Mouse (Mus musculus) urinary bladder, postnatal 10 days (tissue): ENCODE data around the gene Gsk3a.

Source experiments
- DNase-seq: peaks from one replicate; pipeline ENCODE4 v3.0.0; 2022; ENCODE audit warnings: low spot score

Gene Gsk3a

DNA sequence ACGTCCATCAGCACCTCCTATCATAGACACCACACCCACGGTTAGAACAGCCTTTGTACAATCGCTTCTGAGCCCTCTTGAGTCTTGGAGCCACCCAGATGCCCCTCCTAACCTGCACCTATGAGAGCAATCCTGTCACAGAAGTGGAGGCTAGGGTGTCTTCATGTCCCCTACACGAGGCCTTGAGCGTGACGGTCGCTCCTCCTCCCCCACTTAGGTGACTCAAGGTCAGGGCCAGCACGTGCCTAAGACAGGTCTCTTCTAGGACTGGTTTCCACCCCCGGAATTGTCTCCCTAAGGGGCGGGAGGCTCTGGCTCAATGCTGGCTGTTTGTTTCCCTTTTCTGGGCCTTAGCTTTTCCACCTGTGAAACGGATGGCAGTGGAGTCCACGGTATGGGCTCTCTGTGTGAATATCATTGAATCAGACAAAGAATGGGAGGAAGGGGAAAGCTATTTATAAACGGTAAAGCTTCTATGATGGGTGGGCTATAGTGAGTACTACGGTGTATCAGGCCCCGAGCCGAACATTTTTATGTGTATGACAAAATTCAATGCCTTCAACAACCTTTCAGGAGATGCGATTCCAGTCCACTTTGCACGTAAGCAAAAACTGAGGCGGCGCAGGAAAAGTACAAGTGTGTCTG is 17.1 kb downstream of the Gsk3a start, which contains the start of gene Dedd2:
Dedd2 (minus strand) TSS at position 159 of the 645 bp plus-strand sequence.
- no peak for DNase-seq

DNA sequence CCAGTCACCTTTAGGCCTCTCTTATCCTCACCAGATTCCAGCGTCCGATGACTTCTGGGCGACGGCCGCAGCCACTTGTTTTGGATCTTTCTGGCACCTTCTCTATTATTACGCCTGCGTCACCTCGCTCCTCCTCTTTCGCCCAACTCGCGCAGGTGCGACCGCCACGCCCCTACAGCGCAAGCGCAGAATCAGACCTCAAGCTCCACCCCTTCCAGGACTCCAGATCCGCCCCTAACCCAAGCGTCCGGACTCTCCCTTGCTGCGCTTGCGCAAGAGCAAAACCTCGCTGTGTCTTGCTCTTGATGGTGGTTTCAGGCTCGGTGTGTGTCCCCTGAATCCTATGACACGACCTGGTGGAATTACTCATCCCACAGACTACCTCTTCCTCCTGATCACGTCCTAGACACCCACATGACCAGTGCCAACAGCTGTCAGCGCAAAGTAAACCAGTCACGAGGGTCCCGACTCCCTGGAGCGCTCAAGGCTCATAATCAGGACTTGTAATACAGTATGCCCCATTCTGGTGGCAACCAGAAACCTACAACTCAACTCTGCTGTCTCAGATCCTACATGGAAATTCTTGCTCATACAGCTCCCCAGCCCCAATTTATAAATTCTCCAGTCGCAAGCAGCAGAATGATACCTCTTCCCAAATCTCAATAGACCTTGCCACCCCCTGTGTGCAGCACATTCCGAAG is 17.7 kb downstream of the Gsk3a start:
- DNase-seq: peak; percentile 77

DNA sequence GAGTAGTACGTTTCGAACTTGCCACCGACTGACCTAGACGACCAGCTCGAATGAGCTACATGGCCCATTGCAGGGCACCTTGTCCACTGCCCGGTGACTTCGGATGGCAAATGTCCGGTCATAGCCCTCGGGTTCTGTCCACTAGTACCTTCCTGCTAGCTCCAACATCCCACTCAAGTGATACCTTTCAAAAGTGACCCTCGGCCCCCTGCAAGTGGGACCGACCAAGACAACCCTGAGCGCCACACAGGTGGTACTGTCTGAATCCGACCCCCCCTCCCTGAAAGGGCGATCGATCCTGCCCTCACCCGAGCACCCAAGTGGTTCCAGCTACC is 18.3 kb downstream of the Gsk3a start:
- no peak for DNase-seq

DNA sequence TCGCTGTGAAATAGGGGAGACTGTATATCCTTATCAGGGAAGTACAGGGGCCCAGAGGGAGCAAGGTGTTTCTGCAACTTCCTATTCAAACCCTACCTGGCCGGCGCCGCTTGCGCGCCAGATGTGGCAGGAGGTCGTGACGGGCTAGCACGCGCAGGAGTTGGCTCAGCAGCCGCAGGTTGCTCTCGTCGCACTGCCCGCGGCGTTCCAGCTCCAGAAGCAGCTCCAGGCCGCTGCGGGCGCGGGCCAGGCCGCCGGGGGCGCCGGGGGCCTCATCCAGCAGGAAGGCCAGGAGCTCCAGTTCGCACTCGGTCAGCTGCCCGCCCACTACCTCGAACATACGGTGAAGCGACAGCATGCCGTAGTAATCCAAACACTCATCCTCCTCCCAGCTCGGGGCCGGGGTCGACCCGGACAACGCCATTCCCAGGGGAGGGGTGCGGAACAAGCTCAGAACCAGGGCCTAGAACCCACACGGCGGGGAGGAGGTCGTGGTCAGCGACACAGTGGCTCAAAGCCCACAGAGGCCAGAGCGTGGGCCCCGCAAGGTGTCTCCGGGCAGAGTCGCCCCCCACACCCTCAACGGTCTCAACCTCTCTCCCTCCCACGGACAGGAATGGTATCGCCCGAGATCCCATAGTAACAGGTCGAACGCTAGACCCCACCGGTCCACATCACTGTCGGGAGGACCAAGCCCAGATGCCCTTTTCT is 18.8 kb downstream of the Gsk3a start:
- DNase-seq: no peak

GRCm38 (mm10) chr7:25217653-25218395 is 19.8 kb downstream of the Gsk3a start:
- DNase-seq: no peak

DNA sequence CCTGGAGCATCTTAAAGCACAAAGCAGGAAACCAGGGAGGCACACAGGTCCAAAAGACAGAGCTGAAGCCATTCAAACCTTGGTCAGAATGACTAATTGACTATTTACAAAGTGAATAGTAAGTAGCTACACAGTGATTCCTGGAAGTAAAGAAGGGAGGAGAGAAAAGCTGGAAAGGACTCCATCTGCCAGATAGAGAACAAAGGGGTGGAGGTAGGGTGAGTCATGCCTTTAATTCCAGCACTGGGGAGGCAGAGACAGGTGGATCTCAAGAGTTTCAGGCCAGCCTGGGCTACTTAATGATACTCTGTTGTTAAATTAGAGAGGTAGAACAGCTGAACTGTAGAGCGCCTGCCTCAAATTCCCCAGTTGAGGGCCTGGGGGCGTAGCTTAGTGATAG is 23.5 kb downstream of the Gsk3a start:
- no peak for DNase-seq

GRCm38 (mm10) chr7:25213099-25213498 is 24.6 kb downstream of the Gsk3a start:
- DNase-seq: no peak

DNA sequence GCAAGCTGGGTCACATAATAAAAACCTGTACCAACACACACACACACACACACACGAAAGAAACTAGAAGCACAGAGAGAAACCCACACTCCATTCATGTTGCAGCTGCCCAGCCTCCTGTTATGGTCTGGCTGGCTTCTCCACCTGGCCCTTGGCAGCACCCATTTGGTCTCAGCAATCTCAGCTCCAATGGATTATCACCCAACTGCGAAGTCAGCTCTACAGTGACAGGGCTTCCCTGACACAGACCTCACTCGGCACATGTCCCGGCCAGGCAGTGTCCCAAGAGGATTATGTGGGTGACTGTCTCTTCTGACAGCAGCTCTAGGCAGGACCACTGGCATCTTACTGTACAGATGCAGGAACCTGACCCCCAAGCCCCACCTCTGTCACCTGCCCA is 27.2 kb downstream of the Gsk3a start:
- no peak for DNase-seq

DNA sequence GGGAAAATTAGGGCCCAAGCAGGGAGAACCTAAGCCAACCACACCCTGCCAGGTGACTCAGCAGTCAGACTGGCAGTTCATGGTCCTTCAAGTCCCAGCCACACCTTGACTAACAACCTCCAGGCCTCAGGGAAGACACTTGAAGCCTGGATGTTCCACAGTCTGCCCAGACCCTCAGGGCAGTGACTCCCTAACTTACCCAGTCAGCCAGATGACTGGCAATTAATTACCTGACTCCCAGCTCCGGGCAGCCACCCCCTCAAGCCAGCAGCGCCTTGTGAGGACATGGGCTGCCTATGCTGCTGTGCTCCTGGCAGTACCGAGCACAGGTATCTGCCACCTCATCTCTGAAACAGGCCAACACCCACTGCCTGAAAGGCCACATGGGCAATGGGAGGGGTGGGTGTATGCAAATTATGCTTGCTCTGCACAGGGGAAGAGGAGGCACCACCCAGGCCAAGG is 28.5 kb downstream of the Gsk3a start:
- no peak for DNase-seq

DNA sequence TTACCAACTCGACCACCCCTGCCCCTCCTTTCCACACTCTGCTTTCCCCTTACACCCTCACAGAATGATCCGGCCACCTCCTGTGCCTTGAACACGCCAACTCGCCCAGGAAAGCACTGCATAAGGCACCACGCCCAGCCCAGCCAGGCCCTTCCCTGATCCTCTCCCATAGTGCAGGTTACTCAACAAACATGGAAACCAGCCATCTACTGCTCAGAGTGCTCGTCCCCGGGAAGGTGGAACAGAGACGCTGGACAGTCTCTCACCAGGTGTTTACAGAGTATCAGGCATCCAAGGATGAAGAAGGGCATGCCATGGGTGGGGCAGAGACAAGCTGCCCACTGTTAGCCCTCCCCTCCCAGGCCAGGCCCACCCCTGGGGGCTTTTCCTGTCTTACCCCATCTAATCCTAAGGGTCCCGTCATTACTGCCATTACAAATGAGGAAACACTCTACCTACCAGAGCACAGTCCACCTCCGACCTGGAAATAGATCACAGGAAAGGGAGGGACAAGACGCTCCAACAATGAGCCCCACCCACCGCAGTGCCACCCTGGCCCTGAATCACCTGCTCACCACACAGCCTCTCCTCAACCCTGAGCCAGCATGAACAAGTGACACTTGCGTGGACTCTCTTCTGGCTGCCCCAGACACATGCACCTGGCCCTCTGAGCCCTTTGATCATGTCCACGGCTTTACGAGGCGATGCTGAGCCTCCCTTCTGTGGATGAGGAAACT is 31.4 kb downstream of the Gsk3a start:
- DNase-seq: no peak

- no peak for DNase-seq
Observed at GRCm38 (mm10) chr7:25205355-25206093, 32.1 kb downstream of the Gsk3a start.

GRCm38 (mm10) chr7:25203624-25204023 is 34.0 kb downstream of the Gsk3a start:
- DNase-seq: no peak

DNA sequence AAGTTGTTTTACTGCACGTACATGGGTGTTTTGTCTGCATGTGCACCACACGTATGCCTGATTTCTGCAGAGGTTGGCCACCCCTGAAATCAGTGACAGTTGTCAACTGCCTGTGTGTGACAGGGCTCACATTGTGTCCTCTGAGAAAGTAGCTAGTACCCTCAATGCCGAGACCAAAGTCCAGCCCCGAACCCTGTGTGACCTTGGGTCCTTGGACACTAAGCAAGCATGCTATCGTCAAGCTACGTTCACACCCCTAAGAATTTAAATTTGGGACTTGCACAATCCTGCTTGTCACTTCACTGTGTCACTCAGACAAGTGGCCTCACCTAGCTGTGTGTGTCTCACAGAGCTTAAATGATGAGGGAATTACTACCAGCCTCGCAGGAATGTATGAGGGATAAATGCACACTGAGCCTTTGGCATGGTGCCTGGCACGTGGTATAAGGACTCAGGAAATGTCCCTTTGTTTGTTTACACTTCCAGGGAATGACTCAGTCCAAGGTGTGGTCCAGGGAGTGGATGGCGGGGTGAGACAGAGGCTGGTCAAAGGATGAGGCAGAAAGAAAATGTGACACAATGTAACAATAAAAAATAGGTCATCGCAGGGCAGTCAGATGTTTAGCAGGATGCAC is 40.1 kb downstream of the Gsk3a start:
- no peak for DNase-seq

DNA sequence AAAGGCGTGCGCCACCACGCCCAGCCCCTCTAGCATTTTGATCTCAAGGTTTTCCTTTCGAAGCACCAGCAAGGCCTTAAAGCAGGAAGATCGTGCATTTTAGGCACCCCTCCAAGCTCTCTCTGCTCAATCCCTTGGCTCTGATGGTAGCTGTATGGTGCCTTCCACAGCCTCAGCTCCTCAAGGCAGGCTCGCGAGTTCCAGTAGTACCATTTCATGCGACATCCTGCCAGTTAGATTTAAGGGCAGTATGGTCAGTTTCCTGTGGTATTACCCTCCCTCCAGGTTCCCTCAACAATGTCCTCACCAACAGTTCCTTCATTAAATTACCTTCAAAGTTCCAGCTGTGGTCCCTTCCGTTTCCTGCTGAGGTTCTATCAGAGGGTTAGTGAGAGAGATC is 41.5 kb downstream of the Gsk3a start:
- no peak for DNase-seq

GRCm38 (mm10) chr7:25195148-25195547 is 42.5 kb downstream of the Gsk3a start:
- DNase-seq: no peak

DNA sequence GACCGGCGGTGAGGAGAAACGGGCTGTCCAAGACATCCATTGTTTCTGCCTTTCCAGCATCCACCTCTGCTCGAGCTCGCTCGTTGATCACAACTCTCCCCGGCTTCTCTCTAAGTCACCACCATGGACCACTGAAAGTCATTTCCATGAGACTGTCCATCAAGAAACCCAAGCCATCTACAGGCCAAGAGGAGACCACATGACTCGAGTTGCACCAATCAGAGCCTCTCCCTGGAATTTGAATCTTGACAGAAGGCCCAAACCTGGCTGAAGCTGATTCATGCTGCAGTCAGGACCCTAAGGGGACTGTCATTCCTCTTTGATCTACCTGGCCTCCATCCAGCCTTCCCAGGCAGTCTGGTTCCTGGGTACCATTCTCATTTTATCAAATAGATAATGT is 45.5 kb downstream of the Gsk3a start:
- no peak for DNase-seq

DNA sequence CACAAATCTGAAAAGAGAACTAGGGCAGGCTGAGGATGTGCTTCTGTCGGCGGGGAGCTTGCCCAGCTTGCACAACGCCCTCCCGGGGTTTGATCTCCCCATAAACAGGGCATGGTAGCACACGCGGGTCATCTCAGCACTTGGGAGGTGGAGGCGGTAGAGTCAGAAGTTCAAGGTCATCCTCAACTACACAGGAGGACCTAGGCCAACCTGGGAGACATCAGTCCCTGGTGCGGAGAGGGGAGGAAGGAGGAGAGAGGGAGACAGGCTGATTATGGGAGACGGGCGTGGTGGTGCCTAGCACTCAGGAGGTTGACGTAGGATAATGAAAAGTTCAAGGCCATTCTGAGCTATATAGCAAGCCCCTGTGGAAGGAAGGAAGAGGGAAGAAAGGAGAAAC is 46.8 kb downstream of the Gsk3a start:
- no peak for DNase-seq

DNA sequence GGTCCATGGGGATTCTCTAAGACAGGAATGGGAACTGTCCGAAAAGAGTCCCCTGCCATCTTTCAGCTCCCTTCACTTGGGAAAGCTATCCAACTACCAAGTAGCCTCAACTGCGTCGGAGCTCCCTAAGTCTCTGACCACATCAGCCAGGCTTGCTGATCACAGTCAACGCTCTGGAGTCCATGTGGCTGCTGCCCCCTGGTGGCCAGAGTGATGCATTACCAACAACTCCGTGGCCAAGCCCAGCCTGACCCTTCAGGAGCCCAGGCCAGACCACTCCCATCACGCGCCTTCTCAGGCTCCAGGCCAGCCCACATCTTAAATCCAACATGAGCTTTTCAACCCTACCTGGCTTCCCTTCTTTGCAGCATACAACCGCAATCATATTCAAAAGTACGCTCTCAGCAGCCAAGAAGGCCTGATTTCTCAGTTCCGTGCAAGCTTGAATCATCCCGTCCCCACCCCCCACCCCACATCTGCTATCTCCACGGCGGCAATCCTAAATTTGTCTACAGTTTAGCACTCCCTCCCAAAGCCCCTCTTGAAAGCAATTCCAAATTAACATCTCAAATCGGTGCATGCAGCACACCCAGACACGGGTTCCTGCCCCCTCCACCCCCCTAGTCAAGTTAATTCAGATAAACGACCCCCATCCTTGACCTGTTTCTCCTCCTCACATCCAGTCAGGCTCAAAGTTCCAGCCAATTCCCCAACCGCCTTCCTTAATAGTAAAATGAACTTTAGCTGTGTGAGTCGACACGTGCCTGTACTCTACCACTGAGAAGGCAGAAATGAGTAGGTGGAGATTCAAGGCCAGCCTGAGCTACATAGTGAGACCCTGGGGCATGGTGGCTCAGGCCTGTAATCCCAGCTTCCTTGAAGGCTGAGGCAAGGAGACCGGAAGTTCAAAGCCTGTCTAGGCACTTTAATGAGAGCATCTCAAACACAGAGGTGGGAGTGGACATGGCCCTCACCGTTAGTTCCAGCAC is 49.7 kb downstream of the Gsk3a start:
- peak; percentile 29 for DNase-seq

GRCm38 (mm10) chr7:25184091-25184490 is 53.6 kb downstream of the Gsk3a start:
- DNase-seq: no peak
